Mouse (Mus musculus) G1E (cell line): ENCODE results near the gene Maneal.

ENCODE experiments used
- CTCF ChIP-seq: IDR thresholded peaks from 2 replicates; pipeline ENCODE4 v1.5.1; 2012; ENCODE audit warnings: low read depth, low read length, inconsistent platforms, mixed read lengths
- GATA2 ChIP-seq: IDR thresholded peaks from 2 replicates; pipeline ENCODE4 v1.6.1; 2012; ENCODE audit warnings: low read depth, low read length, inconsistent platforms, borderline replicate concordance

DNA sequence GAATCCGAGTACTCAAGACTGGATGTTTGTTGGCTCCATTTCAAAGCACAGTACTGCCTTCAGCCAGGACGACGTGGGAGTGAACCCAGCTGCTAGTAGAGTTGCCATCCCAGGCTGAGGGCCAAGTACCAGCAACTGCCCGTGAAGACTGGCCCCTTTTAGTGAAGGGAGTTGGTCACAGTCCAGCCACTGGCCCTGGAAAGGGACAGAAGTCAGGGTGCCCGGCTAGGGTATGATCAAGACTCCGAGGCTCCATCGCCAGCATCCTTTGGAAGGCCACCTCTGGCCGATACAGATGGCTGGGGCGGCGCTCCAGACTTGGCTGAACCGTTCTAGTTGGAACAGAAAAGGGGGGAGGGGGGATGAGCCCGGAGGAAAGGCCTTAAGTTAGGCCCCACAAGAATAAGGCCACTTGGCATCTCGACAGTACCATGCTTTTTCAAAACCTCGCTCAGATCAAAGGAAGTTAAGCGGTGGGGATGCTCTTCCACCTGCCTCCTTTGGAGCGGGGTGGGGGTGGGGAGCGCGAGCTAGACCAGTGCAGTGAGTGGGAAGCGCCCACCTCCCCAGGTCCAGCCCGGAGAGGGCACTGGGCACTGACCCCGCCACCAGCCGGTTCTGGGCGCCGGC lies 12.2 kb downstream of the Maneal start:
- no peak for TF ChIP-seq CTCF
- no peak for TF ChIP-seq GATA2
